Mouse (Mus musculus) limb, embryonic 14.5 days (tissue): ENCODE data around the gene Nup62. TPM values are rescaled to one million over a fixed set of nuclear protein-coding genes. Genes with fewer than 3 reads are reported as not detected.
A peak's percentile ranks its signal among the peaks of the same experiment; 100 is the strongest.

ENCODE experiments used
- ATAC-seq: fragments of 200-750 bp; cut with Nextera tagmentation; 2 replicates; pipeline ENCODE4 v1.8.0; 2017; ENCODE audit warnings: low read depth, moderate number of reproducible peaks, moderate TSS enrichment; ENCODE audit not compliant: low FRiP score
- DNase-seq: peaks from one replicate; pipeline ENCODE4 v3.0.0-alpha.2; 2015; ENCODE audit warnings: low spot score
- H3K27ac ChIP-seq: fragments of 300-500 bp; sonication (generic); replicated peaks from 2 replicates; pipeline ENCODE4 v1.5.1; 2014; ENCODE audit warnings: low read depth, mild to moderate bottlenecking, low read length, moderate library complexity, mixed read lengths
- H3K27me3 ChIP-seq: fragments of 300-500 bp; sonication (generic); 2 replicates; pipeline ENCODE4 v1.6.1; 2014; ENCODE audit warnings: low read length, mixed read lengths; ENCODE audit not compliant: control insufficient read depth, insufficient read depth
- H3K36me3 ChIP-seq: fragments of 300-500 bp; sonication (generic); 2 replicates; pipeline ENCODE4 v1.6.1; 2014; ENCODE audit warnings: mild to moderate bottlenecking, low read length, moderate library complexity, mixed read lengths; ENCODE audit not compliant: control insufficient read depth, insufficient read depth
- H3K4me1 ChIP-seq: fragments of 300-500 bp; sonication (generic); 2 replicates; pipeline ENCODE4 v1.6.1; 2014; ENCODE audit warnings: antibody characterized with exemption, low read length, mixed read lengths; ENCODE audit not compliant: control insufficient read depth, insufficient read depth
- H3K4me2 ChIP-seq: fragments of 300-500 bp; sonication (generic); replicated peaks from 2 replicates; pipeline ENCODE4 v1.6.1; 2014; ENCODE audit warnings: low read depth, mild to moderate bottlenecking, low read length, moderate library complexity; ENCODE audit not compliant: severe bottlenecking
- H3K4me3 ChIP-seq: fragments of 300-500 bp; sonication (generic); replicated peaks from 2 replicates; pipeline ENCODE4 v1.5.1; 2014; ENCODE audit warnings: low read length
- H3K9ac ChIP-seq: fragments of 300-500 bp; sonication (generic); 2 replicates; pipeline ENCODE4 v1.6.1; 2014; ENCODE audit warnings: mild to moderate bottlenecking, low read depth, low read length, moderate library complexity; ENCODE audit not compliant: severe bottlenecking
- H3K9me3 ChIP-seq: fragments of 300-500 bp; sonication (generic); 2 replicates; pipeline ENCODE4 v1.6.1; 2016; ENCODE audit warnings: low read length; ENCODE audit not compliant: control insufficient read depth
- POLR2A ChIP-seq: fragments of 200-500 bp; IDR thresholded peaks from 2 replicates; pipeline ENCODE4 v1.8.0; 2012; ENCODE audit warnings: inconsistent platforms, mild to moderate bottlenecking, moderate library complexity, borderline replicate concordance; ENCODE audit not compliant: insufficient read depth, insufficient read length; ENCODE audit errors: extremely low read depth
- WGBS: fragments of 180-500 bp; shearing (Covaris S2); extraction: QIAGEN DNeasy Blood & Tissue Kit; methylation state at CpG from one replicate; pipeline ENCODE4 v1.1.7; 2014; 5-methylcytosine and 5-hydroxymethylcytosine counted together
- polyA plus RNA-seq, 2 experiments: library from polyadenylated mRNA; depleted of rRNA in 1 of 2; stranded (reverse) in 1 of 2; unstranded in 1 of 2; fragments of >200 nt; fragmentation: Nextera tagmentation in 1 of 2; extraction: Ambion mirVana in 1 of 2; gene quantifications; 2 replicates each; pipeline versions ENCODE4 v1.2.1 to v1.2.3; 2012 to 2014

Nup62 gene
- polyA plus RNA-seq, 2 experiments: 53.9 to 92.5 TPM

DNA sequence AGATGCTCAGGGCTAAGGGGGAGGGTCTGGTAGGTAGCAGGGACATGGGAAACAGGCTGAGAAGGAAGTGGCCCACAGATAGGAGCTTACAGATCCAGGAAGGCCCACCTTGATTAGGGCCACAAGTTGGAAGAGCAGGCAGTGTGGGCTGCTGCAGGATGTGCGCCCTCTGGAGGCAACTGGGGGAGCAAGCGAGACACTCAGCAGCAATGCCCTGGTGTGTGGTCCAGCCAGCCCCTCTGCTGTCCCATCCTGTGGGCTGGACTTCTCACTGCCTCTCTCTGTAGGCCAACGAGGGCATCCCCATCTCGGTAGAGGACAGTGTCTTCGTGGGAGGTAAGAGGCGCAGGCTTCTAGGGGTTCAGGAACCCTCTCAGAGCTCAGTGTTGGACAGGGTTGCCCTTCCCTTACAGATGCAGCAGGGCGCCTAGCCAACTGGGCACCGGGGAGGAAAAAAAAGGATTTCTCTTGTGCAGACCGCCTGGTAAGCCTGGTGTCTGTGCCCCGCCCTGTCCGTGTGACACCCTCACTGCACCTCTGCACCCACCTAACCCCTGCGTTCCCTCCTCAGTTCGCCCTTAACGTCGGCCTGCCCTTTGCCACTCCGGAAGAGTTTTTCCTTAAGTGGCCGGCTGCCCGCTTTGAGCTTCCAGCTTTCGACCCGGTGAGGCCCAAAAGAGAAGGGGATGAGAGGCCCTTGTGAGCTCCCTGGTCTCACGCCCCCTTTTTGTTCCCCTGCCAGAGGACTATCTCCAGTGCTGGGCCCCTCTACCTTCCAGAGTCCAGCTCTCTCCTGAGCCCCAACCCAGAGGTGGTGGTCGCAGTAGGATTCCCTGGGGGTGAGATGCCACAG lies 44.9 kb downstream of the Nup62 start:
- H3K9ac ChIP-seq: no peak overlapping the region
- peaks cover 50% of the 10 kb centered on the region for H3K36me3 ChIP-seq
- H3K4me3 ChIP-seq: no peak overlapping the region
- H3K9me3 ChIP-seq: no peaks in the 10 kb centered on the region
- no peak for TF ChIP-seq POLR2A
- no peaks in the 10 kb centered on the region for H3K27me3 ChIP-seq
- 64% methylated on average over 21 of the region's 22 CpGs for WGBS
- ATAC-seq (peak; percentile 19), DNase-seq (peak; percentile 69)
- peaks cover 16% of the 10 kb centered on the region for H3K4me1 ChIP-seq
- 0 out of 2 replicates have a peak overlapping the region, but pooled peaks have one; percentile 13 for H3K27ac ChIP-seq
- no peak overlapping the region for H3K4me2 ChIP-seq

DNA sequence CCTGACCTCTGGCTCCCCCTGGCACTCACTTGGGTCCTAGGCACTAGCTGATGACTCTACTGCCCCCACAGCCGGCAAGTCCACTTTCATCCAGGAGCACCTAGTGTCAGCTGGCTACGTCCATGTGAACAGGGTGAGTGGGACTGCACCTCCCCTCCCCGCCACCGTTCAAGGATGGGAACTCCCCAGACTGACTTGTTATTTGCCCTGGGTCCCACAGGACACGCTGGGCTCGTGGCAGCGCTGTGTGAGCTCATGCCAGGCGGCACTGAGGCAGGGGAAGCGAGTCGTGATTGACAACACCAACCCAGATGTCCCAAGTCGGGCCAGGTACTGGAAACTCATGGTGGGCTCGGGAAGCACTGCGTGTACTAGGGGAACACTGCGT lies 45.5 kb downstream of the Nup62 start:
- DNase-seq (no peak), ATAC-seq (no peak)
- Histone ChIP-seq H3K36me3 (peaks cover 56% of the 10 kb centered on the region), H3K4me3 (no peak overlapping the region), H3K27me3 (no peaks in the 10 kb centered on the region), H3K4me2 (no peak overlapping the region), H3K27ac (no peak overlapping the region), H3K9ac (no peak overlapping the region), H3K9me3 (no peaks in the 10 kb centered on the region), H3K4me1 (peaks cover 20% of the 10 kb centered on the region)
- WGBS: 84% methylated on average over 14 of the region's 14 CpGs
- no peak for TF ChIP-seq POLR2A

DNA sequence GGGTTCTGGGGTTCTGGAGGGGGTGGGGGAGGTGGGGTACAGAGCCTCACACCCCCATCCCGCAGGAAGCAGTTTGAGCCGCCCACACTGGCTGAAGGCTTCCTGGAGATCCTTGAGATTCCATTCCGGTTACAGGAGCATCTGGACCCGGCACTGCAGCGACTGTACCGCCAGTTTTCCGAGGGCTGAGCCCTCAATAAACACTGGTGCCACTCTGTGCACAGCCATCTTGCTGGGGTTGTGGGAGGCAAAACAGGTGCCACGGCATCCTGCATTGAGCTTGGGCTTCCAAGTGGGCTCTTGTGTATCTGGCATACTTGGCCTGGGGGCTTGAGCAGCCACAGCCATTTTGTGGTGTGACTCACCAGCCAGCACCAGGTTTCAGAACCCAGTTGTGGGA lies 46.5 kb downstream of the Nup62 start:
- TF ChIP-seq POLR2A: no peak
- no peak for DNase-seq
- Histone ChIP-seq H3K4me1 (peaks cover 27% of the 10 kb centered on the region), H3K36me3 (peaks cover 60% of the 10 kb centered on the region), H3K27me3 (no peaks in the 10 kb centered on the region), H3K4me2 (no peak overlapping the region), H3K9ac (no peak overlapping the region), H3K9me3 (no peaks in the 10 kb centered on the region), H3K4me3 (no peak overlapping the region), H3K27ac (no peak overlapping the region)
- no peak for ATAC-seq
- 85% methylated on average over 8 of the region's 8 CpGs for WGBS

DNA sequence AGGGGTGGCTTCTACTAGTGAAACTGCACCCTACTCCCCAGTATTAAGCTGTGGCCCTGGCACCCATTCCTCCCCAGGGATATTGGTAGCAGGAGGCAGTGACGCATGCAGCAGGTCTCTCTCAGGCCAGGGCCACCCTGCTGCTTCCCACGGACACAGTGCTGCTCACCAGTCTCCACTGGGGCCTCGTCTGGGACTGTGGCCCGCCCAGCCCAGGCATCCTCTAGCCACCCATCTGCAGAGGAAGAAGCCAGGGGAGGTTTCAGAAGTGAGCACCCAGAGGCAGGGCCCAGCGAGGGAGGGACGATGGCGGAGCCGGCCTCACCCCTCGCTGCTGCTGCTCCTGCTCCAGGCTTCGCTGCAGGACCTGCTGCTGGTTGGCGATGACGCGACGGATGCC lies 47.3 kb downstream of the Nup62 start:
- Histone ChIP-seq H3K9ac (no peak overlapping the region), H3K4me2 (no peak overlapping the region), H3K9me3 (no peaks in the 10 kb centered on the region), H3K27ac (no peak overlapping the region), H3K4me3 (no peak overlapping the region), H3K36me3 (peaks cover 63% of the 10 kb centered on the region), H3K27me3 (no peaks in the 10 kb centered on the region), H3K4me1 (peaks cover 31% of the 10 kb centered on the region)
- TF ChIP-seq POLR2A: no peak
- ATAC-seq: no peak
- 91% methylated on average over 14 of the region's 14 CpGs for WGBS
- DNase-seq: no peak

DNA sequence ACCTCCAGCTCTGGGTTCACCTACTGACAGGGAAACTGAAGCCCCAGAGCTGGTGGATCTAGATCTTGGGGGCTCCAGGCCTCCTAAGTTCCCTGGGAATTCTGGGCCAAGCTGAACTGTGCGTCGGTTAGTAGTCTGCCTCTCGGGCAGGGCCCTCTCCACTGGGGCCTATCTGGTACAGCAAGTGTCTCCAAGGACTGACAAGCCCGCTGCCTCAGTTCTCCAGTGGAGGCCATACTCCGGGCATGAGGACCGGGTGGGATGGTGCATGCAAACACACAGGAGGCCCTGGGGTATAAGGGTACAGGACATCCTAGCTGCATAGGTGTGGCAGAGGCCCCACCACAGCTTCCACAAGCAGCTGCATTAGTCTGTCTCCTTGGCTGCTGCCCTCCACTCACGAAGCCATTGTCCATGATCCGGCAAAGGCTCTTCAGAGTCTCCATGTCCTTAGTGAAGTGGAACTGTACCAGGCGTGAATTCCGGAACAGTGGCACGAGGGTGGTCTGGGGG lies 48.1 kb downstream of the Nup62 start:
- Histone ChIP-seq H3K4me3 (no peak overlapping the region), H3K36me3 (peaks cover 63% of the 10 kb centered on the region), H3K27ac (0 out of 2 replicates have a peak overlapping the region, but pooled peaks have one; percentile 8), H3K9me3 (no peaks in the 10 kb centered on the region), H3K4me1 (peaks cover 32% of the 10 kb centered on the region), H3K9ac (no peak overlapping the region), H3K27me3 (no peaks in the 10 kb centered on the region), H3K4me2 (no peak overlapping the region)
- WGBS: 93% methylated on average over 11 of the region's 11 CpGs
- no peak for TF ChIP-seq POLR2A
- DNase-seq (no peak), ATAC-seq (no peak)
